Mouse (Mus musculus) lung, postnatal 25 days (tissue): ENCODE results near the gene Fam92b.

Experiments
- DNase-seq: peaks from one replicate; pipeline ENCODE4 v3.0.0; 2022; ENCODE audit warnings: low spot score

The Fam92b gene

GRCm38 (mm10) chr8:120177318-120178123, at the start of gene Fam92b:
Fam92b (minus strand) TSS chr8:120177466.
- DNase-seq = peak; percentile 31

- no peak for DNase-seq
These were observed 48.3 kb upstream of the Fam92b start for GRCm38 (mm10) chr8:120225421-120226151.

GRCm38 (mm10) chr8:120224521-120225420, 47.5 kb upstream of the Fam92b start:
- no peak for DNase-seq

- no peak for DNase-seq
These were observed 45.3 kb upstream of the Fam92b start for GRCm38 (mm10) chr8:120222548-120222947.

GRCm38 (mm10) chr8:120216855-120217830, 39.9 kb upstream of the Fam92b start:
- DNase-seq = peak; percentile 64

- no peak for DNase-seq
These were observed 38.3 kb upstream of the Fam92b start for GRCm38 (mm10) chr8:120215416-120216141.

- DNase-seq = no peak
These were observed 36.7 kb upstream of the Fam92b start for GRCm38 (mm10) chr8:120213939-120214338.

GRCm38 (mm10) chr8:120213229-120213628, 36.0 kb upstream of the Fam92b start:
- DNase-seq = no peak

GRCm38 (mm10) chr8:120212596-120212995, 35.3 kb upstream of the Fam92b start:
- DNase-seq = no peak

GRCm38 (mm10) chr8:120211345-120211744, 34.1 kb upstream of the Fam92b start:
- DNase-seq = no peak

- DNase-seq = no peak
These were observed 30.8 kb upstream of the Fam92b start for GRCm38 (mm10) chr8:120208113-120208512.

- DNase-seq = no peak
These were observed 30.1 kb upstream of the Fam92b start for GRCm38 (mm10) chr8:120207364-120207763.

- DNase-seq = no peak
These were observed 28.6 kb upstream of the Fam92b start for GRCm38 (mm10) chr8:120205916-120206315.

GRCm38 (mm10) chr8:120204736-120205360, 27.6 kb upstream of the Fam92b start:
- peak; percentile 73 for DNase-seq

GRCm38 (mm10) chr8:120202546-120202945, 25.3 kb upstream of the Fam92b start:
- DNase-seq = peak; percentile 42

- DNase-seq = no peak
These were observed 24.1 kb upstream of the Fam92b start for GRCm38 (mm10) chr8:120201351-120201750.

GRCm38 (mm10) chr8:120192118-120192517, 14.9 kb upstream of the Fam92b start:
- DNase-seq = no peak

GRCm38 (mm10) chr8:120191633-120192032, 14.4 kb upstream of the Fam92b start:
- DNase-seq = no peak

- peak; percentile 94 for DNase-seq
These were observed 13.6 kb upstream of the Fam92b start for GRCm38 (mm10) chr8:120190810-120191413.
